Mouse (Mus musculus) adrenal gland, postnatal 25 days (tissue): ENCODE measurements at regions not wholly inside any gene's neighbourhood (a gene's known extent, or its start where the extent isn't known, plus 50 kb on each side); places are given as distances from the start of the nearest gene placed in this dataset.
A peak's percentile ranks its signal among the peaks of the same experiment; 100 is the strongest.

ENCODE experiments used
- DNase-seq: peaks from one replicate; pipeline ENCODE4 v3.0.0; 2021; ENCODE audit warnings: mixed read lengths

DNA sequence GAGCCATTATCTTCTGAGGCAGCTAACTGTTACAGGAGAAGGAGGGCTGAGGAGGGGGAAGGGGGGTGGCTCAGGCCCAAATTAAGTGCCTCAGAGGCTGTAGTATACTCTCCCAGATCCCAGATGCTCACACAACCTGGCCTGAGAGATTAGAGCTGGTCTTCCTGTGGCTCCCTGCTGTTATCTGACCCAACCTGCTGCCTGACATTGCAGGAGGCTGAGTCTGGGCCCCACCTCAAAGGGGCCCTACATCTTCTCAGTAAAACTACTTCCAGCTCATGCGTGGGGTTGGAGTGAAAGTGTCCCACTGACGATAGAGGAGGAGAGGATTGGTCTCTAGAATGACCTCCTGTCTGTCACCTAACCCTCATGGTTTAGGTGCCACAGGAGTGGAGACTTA is 64.0 kb upstream of the Lmo2 start:
- no peak for DNase-seq

DNA sequence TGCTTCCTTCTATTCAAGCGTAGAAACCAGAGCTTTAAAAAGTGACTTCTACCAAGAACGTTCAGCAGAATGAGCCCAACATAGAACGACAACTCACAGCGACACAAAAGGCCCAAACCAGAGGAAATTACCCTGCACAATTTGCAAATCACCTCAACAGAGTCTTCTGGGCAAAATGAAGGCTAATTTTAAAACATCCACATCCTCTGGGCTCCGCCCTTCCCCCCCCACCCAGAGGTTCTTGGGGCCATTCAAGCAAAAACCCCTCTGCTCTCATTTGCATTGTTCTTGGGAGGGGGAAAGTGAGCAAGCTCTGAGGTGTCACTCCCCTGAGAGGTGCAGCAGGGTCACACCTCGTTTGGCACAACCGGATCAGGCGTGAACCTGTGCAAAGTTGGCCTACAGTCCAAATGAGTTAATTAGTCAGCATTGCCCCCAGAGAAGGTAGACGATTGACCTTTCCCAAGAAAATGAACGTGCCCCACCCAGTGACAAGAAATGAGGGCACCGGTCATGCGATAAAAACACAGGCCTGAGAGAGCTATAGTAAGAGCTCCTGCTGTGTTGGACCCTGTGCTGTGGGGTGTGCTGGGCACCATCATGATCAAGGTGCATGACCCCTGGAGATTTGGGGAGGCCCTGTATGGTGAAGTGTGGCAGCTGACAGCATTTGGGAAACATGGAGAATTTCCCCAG is 62.7 kb upstream of the Lmo2 start:
- DNase-seq = no peak

DNA sequence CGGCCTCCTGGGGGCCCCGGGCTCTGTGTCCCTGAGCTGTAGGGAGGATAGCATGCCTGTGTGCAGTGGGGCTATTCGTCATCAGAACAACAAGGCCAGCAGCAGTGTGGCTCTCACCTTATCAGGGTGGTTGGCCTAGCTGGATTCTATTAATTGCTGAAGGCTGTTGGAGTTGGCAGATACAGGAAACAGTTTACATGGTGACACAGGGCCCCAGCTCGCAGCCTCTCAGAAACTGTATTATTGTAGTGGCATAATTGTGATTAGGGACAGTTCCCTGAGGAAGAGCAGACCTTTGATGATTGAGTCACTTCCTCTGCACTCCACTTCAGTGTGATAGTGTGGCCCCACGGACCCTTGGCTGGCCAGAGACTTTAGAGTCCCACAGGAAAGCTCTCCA is 61.6 kb upstream of the Lmo2 start:
- DNase-seq = peak; percentile 49

DNA sequence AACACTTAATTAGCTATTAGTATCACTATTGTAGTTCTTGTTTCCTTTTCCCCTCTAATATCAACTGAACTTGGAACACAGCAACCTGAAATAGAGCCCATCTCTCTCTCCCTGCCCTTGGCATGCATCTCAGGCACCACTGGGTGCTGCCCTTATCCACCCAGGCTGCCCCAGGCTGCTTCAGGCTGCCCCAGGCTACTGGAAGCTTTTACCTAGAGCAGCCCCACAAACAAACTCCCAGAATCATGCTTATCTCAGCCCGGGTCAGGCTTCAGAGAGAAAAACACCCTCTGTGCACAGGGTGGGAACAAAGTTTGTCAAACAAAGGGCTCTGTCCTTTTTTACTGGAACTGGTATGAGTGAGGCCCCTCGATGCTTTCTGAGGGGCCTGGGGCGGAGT is 61.0 kb upstream of the Lmo2 start:
- DNase-seq = no peak

DNA sequence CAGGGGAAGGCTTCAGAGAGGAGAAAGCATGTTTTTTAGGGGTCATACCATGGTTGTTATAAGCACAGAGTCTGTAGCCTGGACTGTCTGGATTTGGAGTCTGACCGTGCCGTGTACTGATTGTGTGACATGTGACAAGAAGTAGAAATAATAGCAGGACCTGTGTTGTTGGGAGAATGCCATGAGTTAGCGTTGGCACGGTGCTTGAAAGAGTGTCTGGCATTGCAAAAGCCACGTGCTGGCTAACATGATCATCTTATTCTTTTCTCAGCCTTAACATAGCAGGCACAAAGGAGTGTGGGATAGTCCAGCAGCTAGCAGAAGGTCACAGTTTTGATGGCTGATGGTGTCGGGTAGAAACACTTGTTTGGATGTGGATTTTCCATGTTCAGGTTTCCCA is 58.1 kb upstream of the Lmo2 start:
- no peak for DNase-seq

DNA sequence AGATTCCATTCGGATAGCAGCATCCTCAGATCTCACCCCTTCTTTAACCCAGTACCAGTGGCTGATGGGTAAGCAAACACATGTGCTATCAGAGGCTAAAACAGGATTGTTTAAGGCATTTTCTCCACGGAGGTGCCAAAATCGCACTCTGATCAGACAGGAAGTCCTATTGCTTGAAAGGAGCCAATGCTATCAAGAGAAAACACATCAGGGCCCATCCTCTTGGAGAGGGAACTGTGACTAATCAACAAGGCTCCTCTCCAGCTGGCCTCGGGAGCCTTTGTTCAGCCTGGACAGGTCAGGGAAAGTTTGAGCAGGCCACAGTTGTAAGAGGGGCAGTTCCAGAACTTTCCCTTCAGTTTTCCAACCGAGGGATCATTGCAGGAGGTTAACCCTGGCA is 57.4 kb upstream of the Lmo2 start:
- DNase-seq = peak; percentile 38

DNA sequence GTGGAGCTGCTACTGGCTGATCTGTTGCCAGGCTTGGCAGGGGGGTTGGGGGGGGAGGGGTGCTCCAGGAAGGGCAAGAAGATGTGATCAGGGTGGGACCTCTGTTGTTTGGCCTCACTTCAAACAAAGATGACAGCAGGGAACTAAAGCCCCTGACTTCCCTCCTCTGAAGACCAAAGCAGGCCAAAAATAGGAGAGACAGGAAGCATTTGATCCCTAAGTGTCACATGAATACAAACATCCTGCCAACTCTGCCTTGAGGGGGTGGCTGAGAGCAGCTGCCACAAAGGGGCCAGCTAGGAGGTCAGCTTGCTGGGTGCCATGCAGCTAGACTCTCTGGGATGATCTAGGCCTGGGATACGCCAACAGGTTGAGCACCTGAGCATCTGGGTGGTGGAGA is 56.3 kb upstream of the Lmo2 start:
- no peak for DNase-seq

DNA sequence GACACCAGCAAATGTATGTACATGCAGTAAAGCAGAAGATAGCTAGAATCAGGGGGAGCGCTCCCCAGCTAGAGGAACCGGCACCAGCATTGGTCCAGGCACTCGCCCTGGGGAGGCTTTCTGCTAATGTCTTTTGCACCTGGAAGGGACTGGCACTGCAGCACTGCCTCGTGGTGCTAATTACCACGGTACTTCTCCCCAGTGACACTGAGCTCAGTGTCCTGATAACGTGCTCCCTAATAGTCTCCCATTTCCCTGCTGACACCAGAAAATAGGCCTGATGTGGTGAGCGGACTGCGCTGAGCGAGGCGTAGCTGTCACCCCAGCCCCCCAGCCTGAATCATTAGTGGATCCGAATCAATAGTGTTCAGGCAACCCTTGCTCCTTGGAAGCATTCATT is 55.0 kb upstream of the Lmo2 start:
- DNase-seq = no peak

DNA sequence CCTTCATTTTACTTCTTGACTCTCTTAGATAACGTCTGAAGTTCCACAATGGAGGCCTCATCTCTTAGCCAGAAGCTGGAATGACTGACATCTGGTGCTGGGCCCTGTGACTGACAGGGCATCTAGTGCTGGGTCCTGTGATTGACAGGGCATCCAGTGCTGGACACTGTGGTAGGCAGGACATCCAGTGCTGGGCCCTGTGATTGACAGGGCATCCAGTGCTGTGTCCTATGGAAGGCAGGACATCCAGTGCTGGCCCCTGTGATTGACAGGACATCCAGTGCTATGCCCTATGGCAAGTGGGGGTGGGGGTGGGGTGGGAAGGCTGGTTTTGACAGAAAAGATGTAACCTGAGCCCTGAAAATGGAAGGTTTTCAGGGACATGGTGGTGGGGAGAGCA is 52.1 kb upstream of the Lmo2 start:
- no peak for DNase-seq

DNA sequence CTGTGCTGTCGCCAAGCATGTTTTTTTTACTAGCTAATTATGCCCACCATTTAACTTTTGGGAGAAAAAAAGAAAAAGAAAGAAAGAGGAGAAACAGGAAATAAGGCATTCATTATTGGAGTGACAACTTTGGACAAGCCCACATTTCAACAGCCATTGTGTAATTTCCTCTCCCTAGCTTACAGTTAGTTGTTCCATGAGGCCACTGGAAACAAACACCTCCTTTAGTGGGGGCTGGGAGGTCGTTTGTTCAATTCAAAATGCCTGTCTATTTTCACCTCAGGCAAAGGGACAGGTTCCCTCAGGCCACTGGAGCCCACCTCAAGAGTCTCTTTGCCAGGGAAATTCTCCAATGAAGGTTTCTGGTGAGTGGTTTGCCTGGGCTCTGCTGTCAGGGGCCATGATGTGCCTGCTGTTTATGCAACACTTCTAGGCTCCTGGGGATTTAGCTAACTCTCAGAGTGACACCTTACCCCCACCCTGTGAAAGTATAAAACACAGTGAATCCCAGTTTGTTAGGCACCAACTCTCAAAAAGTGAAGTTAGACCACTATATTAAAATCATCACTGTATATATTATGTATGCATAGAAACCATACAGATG is 51.1 kb upstream of the Lmo2 start:
- DNase-seq = no peak
